Mouse (Mus musculus) lung, postnatal 0 days (tissue): ENCODE measurements around the gene Rrp15.
A peak's percentile ranks its signal among the peaks of the same experiment; 100 is the strongest.

Source experiments
- CTCF ChIP-seq: IDR thresholded peaks from 2 replicates; pipeline ENCODE4 v1.5.1; 2016; ENCODE audit warnings: antibody characterized with exemption, mild to moderate bottlenecking
- EP300 ChIP-seq: IDR thresholded peaks from 2 replicates; pipeline ENCODE4 v1.6.1; 2016; ENCODE audit warnings: antibody characterized with exemption, mild to moderate bottlenecking, control low read depth

DNA sequence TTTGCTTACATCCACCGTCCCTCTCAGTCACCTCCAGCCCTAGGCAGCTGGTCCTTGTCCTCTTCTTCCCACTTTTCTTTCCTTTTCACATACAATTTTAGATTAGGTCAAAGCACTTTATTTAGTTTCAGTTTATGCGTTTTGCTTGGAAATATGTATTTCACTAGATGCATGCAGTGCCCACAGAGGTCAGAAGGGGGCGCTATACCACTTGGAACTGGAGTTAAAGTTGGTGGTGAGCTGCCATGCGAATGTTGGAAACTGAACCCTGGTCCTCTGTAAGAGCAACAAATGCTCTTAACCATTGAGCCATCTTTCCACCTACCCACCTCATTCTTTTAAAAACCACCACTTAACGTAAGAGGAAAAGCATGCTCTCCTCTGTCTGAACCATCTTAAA is 21.5 kb upstream of the Rrp15 start:
- TF ChIP-seq CTCF = peak; percentile 34
- TF ChIP-seq EP300 = no peak
